Mouse (Mus musculus) layer of hippocampus, postnatal 10 days (tissue): ENCODE measurements at regions not wholly inside any gene's neighbourhood (a gene's known extent, or its start where the extent isn't known, plus 50 kb on each side); places are given as distances from the start of the nearest gene placed in this dataset.

Experiments used
- DNase-seq, 2 experiments: peaks; one replicate each; pipeline ENCODE4 v3.0.0; 2021; ENCODE audit warnings: low spot score in 2 of 2

- no peak for DNase-seq
These were observed 113.0 kb upstream of the 1700016C15Rik start for GRCm38 (mm10) chr1:177616335-177617239.

DNA sequence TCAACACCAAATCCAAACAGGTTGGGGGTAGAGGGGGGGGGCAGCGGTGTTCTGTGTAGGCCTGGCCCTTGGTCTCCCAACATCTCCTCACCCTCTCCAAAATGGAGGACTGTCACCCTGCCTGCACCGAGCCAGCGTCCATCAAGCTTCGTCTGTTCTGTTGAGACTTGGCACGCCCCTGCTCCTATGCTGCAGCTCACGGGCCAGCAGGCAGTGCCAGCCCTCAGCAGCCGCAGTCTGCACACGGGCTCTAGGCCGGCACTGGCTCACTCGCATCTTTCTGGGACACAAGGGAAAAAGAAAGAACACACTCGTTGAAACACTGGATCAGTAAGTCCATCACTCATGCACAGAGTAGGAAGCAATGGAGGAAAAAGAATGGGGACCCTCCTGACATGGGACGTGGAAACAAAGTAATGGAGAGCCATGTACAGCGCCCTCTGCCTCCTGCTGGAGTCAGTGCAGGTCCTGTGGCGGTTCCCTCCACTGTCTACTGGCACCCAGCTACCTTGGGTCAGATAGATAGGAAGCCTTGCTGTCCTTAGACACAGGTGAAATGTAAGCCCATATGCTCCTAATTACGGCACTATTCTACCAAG, 109.0 kb upstream of the 1700016C15Rik start:
- peak in 1 of 2 experiments; percentile 37 for DNase-seq

- no peak for DNase-seq
These were observed 107.6 kb upstream of the 1700016C15Rik start for GRCm38 (mm10) chr1:177621854-177622590.

DNA sequence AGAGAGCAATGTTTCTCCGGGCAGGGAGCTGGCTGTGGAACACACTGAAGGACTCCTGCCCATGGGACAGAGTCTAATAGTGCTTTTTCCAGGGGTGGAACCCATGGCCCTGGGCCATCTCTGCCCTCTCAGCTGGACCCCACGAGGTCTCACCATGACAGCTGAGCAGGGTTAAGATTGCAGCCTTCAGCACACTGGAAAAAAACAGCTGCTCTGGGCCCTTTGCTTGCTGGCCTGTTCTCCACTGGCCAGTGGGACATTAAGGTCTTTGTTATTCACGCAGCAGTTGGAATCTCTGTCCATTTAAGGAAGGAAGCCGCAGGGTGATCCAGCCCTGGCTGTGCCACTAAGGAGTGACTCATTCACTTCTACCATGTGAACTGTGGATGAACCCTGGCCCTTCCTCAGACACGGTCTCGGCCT, 106.3 kb upstream of the 1700016C15Rik start:
- DNase-seq: no peak

GRCm38 (mm10) chr1:177623735-177624134, 105.9 kb upstream of the 1700016C15Rik start:
- DNase-seq: no peak

GRCm38 (mm10) chr1:177627814-177628213, 101.8 kb upstream of the 1700016C15Rik start:
- DNase-seq: no peak

GRCm38 (mm10) chr1:177633966-177634602, 95.5 kb upstream of the 1700016C15Rik start:
- DNase-seq: no peak

- DNase-seq: no peak
These were observed 92.6 kb upstream of the 1700016C15Rik start for GRCm38 (mm10) chr1:177637061-177637460.

DNA sequence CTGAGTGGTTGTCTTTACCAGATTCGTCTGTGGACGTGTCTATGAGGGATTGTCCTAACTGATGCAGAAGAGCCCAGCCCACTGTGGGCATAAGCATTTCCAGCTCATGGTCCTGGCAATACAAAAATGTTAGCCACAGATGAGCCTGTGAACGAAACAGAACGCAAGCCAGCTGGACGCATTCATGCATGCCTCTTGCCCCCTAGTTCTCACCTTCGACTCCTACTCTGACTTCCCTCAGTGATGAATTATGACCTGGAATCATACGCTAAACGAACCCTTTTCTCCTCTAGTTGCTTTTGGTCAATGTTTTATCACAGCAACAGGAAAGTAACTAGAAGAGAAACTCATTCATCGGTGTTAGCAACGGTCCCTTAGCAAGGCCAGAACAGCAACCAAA, 91.2 kb upstream of the 1700016C15Rik start:
- DNase-seq: no peak

DNA sequence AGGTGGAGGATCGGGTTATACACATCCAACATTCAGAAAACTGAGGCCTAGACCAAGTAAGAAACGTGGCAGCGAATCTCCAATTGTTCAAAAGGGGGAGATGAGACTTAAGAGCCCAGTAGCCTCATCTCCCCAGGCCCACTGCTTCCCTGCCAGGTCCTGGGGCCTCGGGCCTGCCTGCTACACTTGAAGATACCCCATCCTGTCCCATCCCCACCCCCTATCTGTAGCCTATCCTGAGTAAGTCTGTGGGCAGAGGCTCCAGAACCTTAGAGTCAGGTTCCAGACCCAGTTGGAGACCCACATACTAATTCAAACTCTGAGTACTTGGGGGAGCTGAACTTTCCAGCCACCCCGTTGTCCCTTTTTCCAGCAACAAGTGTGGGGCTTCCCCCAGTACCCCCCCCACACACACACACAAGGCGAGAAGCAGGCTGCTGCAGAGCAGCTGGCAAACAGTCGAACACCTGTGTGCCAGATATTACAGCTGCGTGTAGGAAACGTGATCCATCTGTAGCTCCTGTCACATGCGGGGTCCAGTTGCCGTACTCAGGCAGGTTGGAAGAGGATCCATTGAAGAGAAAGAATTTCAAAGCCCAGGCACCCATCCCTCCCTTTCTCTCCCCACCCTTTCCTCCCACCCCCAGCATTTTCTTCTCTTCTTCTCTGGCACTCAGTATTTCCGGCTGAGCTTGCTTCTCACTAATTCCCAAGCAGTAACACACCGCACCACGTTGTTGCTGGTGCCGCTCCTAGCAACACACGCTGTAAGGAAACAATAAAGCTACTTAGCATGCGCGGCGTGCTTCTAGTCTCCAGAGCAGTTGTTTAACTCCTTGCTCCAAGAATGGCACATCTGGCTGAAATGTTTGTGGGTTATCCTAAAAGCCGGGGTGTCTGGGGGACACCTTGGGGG, 89.4 kb upstream of the 1700016C15Rik start:
- peak; percentile 27 to 41 for DNase-seq

- DNase-seq: no peak
These were observed 86.7 kb upstream of the 1700016C15Rik start for GRCm38 (mm10) chr1:177642712-177643467.

DNA sequence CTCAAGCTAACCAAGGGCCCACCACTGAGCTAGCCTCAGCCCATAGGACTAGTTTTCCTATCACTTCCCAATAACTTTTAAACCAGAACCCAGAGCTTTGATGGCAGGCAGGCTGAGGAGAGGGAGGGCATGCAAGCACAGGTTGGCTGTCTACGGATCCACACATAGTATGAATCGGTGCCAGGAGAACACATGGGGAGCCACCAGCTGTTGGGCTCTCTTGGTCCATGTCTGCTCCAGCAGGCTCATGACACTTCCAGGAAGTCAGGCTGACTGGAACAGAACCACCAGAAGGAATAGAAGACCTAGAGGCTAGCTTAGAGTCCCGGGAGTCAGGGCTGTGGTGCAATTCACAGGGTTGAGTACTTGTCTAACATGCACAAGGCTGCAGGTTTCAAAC, 86.0 kb upstream of the 1700016C15Rik start:
- no peak for DNase-seq

DNA sequence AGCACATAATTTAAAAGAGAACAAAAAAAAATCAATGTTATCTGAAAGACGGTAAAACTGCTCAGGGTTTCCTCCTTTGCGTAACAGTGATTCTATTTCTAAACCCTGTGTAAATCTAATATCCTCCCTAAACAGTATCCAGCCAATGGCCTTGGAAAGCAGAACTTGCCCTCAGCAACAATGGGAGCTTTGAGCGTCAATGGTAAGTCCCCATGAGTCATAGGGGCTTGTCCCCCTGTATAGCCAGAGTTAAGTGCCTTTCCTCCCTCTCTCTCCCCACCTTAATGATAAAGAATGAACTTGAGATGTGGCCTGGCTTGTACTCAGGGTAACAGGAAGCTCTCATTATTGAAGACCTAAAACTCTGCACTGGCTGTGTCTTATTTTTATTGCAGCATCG, 85.4 kb upstream of the 1700016C15Rik start:
- DNase-seq: no peak

DNA sequence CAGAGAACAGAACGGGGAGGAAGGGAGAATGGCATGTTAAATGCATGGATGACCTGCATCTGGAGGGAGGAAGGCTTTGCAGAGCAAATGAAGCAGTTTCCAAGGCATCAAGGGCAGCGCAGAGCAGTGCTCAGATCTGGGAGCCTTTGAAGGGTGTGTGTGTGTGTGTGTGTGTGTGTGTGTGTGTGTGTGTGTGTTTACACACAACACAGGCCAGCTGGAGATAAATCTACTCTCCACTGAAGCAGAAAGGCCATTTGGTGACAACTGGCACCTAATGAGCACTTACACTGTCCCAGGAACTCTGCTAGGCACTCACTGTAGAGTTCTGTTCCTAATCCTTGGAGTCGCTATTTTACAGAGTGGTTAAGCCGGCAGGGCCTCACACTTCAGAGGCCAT, 84.3 kb upstream of the 1700016C15Rik start:
- DNase-seq: no peak

DNA sequence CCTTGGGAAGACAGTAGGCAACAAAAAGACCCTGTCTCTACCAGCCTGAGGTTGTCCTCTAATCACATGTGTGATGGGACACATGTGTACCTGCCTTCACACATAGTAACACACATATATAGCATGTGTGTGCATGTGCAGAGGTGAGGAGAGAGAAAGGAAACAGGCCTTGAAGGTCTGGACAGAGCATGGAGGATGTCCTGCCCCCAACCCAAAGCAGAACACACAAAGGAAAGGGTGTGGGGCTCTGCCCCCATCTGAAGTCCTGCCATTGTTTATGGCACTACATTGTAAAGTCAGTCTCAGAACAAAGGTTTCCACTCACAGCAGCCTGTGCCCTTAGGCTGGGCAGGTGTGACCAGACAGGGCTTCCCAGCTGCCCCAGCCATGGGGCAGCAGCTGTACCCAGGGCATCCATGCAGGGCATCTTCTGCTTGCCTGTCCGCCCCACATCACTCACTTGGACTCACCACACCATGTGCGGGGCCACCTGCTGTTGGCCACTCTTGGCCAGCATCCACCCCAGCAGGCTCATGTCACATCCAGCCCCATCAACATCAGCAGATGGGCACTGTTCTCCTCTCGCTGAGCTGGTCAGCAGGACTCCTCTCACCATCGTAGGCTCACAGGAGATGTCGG, 83.6 kb upstream of the 1700016C15Rik start:
- no peak for DNase-seq

DNA sequence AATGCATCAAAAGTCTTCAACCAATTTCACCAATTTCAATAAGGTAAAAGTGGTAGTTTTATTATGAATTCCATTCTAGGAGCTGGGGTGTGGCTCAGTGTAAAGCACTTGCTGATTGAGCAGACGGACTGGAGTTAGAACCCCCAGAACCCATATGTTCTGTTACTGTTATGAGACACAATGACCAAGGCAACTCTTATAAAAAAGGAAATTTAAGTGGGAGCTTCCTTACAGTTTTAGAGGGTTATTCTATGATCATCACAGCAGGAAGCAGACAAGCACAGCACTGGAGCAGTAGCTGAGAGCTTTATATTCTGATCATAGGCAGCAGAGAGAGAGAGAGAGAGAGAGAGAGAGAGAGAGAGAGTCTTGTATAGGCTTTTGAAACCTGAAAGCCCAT, 81.7 kb upstream of the 1700016C15Rik start:
- DNase-seq: no peak

DNA sequence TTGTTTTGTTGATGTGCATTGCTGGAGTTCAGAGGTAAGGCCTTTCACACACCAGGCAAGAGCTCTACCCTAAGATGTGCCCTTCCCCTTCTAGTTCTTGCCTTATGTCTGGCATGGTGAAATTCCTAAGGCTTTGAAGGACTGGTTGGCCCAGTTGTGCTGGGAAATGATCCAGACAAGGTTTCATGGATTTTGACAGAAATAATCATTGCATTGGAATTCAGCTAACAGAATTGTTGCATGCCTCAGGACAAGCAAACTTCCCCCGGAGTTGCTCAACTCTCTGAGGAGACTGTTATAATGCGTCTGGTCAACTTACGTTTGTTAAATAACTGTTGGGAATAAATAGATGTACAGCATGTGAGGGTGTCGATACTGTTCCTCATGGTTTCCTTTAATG, 80.6 kb upstream of the 1700016C15Rik start:
- no peak for DNase-seq

DNA sequence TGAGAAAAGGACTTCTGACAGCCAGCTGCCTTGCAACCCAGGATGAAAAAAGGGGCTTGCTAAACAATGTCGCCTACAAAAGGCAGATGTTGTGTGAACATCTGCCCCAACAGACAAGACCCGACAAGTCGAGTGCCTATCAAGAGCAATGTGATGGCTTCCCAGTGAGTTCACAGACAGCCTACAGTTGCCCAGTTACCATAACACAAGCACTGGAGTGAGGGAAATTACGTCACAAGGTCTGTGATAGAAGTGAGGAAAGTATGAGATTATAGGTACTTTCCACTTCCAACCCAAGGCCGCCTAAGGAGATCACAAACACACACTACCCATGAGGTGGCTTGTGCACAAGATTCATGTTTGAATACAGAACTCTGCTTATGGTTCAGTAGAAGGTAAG, 78.4 kb upstream of the 1700016C15Rik start:
- DNase-seq: no peak

DNA sequence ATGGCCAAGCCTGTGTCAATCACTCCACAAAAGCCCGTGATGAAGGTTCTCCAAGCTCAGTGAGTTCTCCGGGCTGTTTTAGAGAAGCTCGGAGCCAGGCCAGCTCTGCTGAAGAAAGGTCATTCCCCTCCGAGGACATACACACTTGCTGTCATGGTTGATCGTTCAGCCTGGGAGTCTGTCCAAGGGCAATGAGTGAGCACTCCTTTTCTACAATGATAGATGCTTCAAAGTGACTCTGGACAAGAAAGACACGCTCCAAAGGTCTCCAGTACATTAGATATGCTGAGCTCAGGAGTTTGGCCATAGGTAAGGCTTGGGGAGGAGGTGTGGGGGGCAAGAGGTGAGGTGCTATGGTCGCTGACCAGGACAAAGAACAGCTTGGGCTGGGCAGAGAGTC, 66.5 kb upstream of the 1700016C15Rik start:
- DNase-seq: no peak
